Mouse (Mus musculus) intestine, embryonic 15.5 days (tissue): ENCODE results near the gene Cfap221. TPM values are rescaled to one million over a fixed set of nuclear protein-coding genes. Genes with fewer than 3 reads are reported as not detected.

Experiments
- ATAC-seq: fragments of 200-750 bp; cut with Nextera tagmentation; 2 replicates; pipeline ENCODE4 v1.8.0; 2017; ENCODE audit warnings: moderate TSS enrichment, moderate library complexity
- H3K27ac ChIP-seq: fragments of 300-500 bp; sonication (generic); 2 replicates; pipeline ENCODE4 v1.5.1; 2015; ENCODE audit warnings: mild to moderate bottlenecking, inconsistent platforms
- H3K27me3 ChIP-seq: fragments of 300-500 bp; sonication (generic); replicated peaks from 2 replicates; pipeline ENCODE4 v1.6.1; 2015; ENCODE audit warnings: inconsistent platforms
- H3K36me3 ChIP-seq: fragments of 300-500 bp; sonication (generic); 2 replicates; pipeline ENCODE4 v1.6.1; 2015; ENCODE audit warnings: inconsistent platforms
- H3K4me1 ChIP-seq: fragments of 300-500 bp; sonication (generic); replicated peaks from 2 replicates; pipeline ENCODE4 v1.6.1; 2015; ENCODE audit warnings: inconsistent platforms
- H3K4me2 ChIP-seq: fragments of 300-500 bp; sonication (generic); replicated peaks from 2 replicates; pipeline ENCODE4 v1.6.1; 2015; ENCODE audit warnings: mild to moderate bottlenecking, inconsistent platforms
- H3K4me3 ChIP-seq: fragments of 300-500 bp; sonication (generic); replicated peaks from 2 replicates; pipeline ENCODE4 v1.5.1; 2015; ENCODE audit warnings: inconsistent platforms
- H3K9ac ChIP-seq: fragments of 300-500 bp; sonication (generic); 2 replicates; pipeline ENCODE4 v1.6.1; 2015; ENCODE audit warnings: inconsistent platforms
- H3K9me3 ChIP-seq: fragments of 300-500 bp; sonication (generic); 2 replicates; pipeline ENCODE4 v1.6.1; 2016; ENCODE audit warnings: inconsistent platforms
- WGBS: fragments of 180-500 bp; shearing (Covaris S2); methylation state at CpG from one replicate; pipeline ENCODE4 v1.1.7; 2015; 5-methylcytosine and 5-hydroxymethylcytosine counted together
- polyA plus RNA-seq: library from polyadenylated mRNA; unstranded; fragments of >200 nt; fragmentation: Nextera tagmentation; extraction: Ambion mirVana; gene quantifications from 2 replicates; pipeline ENCODE4 v1.2.1, GENCODE M21; 2015

The Cfap221 gene
- polyA plus RNA-seq, 1 experiment from 2014 or later: not detected

DNA sequence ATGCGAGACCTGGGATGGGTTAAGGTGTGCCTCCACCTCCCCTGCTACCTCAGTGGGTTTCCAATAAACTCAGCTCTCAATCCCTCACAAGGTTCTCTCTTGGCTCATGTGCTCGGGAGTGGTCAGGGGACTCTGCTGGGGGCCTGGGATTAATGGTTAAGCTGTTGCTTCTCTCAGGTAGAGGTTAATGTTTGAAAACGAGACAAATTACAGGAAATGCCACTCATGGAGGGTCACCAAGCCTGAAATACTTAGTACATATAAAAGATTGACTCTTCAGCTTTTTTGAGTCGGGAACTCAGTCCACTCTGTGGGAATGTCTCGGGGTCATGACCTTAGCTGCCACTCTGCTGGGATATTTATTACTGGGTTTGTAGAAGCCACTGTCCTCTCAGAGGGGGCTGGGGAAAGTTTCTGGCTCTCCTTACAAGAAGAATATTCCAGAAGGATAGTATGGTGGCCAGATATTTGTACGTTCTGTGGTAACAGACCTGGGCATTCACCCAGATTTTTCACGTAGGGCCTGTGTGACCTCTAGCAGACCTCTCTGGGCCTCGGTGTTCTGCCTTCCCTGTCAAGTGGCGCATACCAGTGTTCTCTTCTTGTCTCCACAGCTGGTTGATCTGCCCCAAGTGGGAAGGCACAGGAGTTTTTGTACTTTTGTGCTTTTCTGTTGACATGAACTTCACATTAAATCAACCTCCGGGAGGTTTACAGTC, 27.5 kb upstream of the Cfap221 start:
- peak; percentile 60 for ATAC-seq
- 36% methylated on average over 10 of the region's 10 CpGs for WGBS

DNA sequence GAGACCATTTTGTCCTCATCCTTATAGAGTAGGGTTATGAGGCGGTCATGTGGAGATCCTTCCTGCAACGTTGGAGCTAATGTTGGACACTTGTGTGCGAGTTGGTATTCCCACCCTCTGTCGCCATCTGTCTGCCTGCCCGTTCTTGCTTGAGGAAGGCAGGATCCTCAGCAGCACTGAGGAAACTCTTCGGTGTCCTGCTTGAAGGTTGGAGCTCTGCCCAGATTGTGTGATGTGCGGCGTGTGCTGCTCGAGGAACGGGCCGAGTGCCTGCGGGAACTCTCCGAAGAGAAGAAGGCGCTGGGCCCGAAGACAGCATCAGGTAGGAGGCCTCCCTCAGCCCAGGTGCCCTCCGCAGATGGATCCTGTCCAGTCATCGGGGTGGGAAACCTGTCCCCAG, 24.9 kb upstream of the Cfap221 start:
- WGBS: 83% methylated on average over 17 of the region's 17 CpGs
- ATAC-seq: no peak
- Histone ChIP-seq H3K27me3 (no peaks in the 10 kb centered on the region), H3K9ac (no peak overlapping the region), H3K27ac (no peak overlapping the region), H3K9me3 (no peaks in the 10 kb centered on the region), H3K4me2 (no peak overlapping the region), H3K36me3 (no peaks in the 10 kb centered on the region), H3K4me1 (peaks cover 8% of the 10 kb centered on the region), H3K4me3 (no peak overlapping the region)

More for the DNA sequence above, 27.5 kb upstream of the Cfap221 start:
- no peaks in the 10 kb centered on the region for H3K9me3 ChIP-seq
- H3K36me3 ChIP-seq: no peaks in the 10 kb centered on the region
- no peaks in the 10 kb centered on the region for H3K27me3 ChIP-seq
- no peak overlapping the region for H3K4me3 ChIP-seq
- H3K27ac ChIP-seq: no peak overlapping the region
- H3K4me1 ChIP-seq: peaks cover 8% of the 10 kb centered on the region
- no peak overlapping the region for H3K9ac ChIP-seq
- no peak overlapping the region for H3K4me2 ChIP-seq

DNA sequence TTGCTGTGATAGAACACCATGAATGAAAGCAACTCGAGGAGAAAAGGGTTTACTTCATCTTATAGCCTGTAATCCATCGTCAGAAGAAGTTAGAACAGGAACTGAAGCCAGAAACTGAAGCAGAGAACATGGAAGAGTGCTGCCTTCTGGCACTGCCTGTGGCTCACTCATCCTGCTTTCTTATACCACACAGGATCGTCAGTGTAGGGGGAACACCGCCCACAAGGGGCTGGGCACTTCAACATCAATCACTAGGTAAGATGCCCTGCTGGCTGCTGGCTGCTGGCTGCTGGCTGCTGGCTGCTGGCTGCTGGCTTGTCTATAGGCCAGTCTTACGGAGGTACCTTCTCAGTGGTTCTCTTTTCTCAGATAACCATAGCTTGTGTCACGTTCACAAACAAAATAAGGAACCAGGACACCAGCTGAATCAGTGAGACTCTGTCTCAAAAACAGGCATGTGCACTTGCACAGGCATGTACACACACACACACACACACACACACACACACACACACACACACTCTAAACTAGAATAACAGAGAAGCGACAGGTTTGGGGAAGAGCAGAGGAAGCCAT, 23.4 kb upstream of the Cfap221 start:
- Histone ChIP-seq H3K9ac (no peak overlapping the region), H3K4me3 (no peak overlapping the region), H3K36me3 (no peaks in the 10 kb centered on the region), H3K4me1 (peaks cover 8% of the 10 kb centered on the region), H3K4me2 (no peak overlapping the region), H3K27ac (no peak overlapping the region), H3K9me3 (no peaks in the 10 kb centered on the region), H3K27me3 (no peaks in the 10 kb centered on the region)
- no peak for ATAC-seq
- WGBS: 63% methylated on average over 7 of the region's 7 CpGs

DNA sequence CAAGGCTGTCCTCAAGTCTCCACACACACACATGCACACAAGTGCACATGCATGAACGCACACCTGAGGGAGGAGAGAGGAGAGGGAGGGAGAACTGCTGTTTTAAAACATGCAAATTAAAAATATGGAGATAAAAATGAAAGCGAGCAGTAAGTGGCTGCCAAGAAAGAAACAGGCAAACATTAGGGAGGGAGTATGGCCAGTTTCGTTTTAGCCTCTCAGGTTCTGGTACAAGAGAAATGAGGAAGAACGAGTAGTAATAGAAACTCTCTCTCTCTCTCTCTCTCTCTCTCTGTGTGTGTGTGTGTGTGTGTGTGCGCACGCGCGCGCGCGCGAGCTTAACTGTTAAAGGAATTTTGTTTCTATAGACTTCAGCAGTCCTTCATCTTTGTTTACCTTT, 22.4 kb upstream of the Cfap221 start:
- 88% methylated on average over 12 of the region's 12 CpGs for WGBS
- peaks cover 2% of the 10 kb centered on the region for H3K4me1 ChIP-seq
- ATAC-seq: no peak
- H3K27ac ChIP-seq: no peak overlapping the region
- H3K36me3 ChIP-seq: no peaks in the 10 kb centered on the region
- H3K4me3 ChIP-seq: no peak overlapping the region
- H3K4me2 ChIP-seq: no peak overlapping the region
- no peaks in the 10 kb centered on the region for H3K9me3 ChIP-seq
- H3K9ac ChIP-seq: no peak overlapping the region
- no peaks in the 10 kb centered on the region for H3K27me3 ChIP-seq

DNA sequence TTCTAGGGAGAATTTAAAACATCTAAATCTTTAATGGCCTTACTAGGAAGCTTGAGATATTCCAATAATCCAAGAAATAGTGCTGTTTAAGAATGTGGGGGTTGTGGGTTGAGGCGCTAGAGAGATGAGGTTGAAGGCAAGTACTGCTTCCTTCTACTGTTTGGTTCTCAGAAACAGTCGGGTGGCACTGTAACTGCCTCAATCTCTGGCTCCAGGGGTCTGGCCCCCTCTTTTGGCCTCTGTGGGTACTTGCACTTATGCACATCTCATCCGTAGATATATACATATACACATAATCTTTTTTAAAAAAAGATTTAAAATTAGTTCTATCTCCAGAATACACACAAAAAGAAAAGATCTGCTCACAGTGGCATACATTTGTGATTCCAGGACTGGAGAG, 21.9 kb upstream of the Cfap221 start:
- Histone ChIP-seq H3K4me1 (no peaks in the 10 kb centered on the region), H3K27ac (no peak overlapping the region), H3K4me2 (no peak overlapping the region), H3K4me3 (no peak overlapping the region), H3K36me3 (no peaks in the 10 kb centered on the region), H3K27me3 (no peaks in the 10 kb centered on the region), H3K9ac (no peak overlapping the region), H3K9me3 (no peaks in the 10 kb centered on the region)
- no peak for ATAC-seq
- WGBS: 72% methylated on average over 3 of the region's 3 CpGs

DNA sequence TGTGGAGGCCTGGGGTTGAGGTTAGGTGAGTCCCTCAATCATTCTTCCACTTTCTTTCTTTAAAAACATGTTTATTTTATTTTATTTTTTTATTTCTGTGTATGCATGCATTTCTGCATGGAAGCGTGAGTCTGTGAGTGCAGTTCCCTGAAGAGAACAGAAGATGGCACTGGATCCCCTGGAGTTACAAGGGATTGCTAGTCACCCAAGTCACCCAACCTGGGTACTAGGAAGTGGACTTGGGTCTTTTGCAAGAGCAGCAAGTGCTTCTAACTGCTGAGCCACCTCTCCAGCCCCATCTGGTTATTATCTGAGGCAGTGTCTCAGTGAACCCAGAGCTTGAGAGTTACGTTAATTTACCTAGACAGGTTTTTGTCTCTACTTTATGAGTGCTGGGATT, 19.2 kb upstream of the Cfap221 start:
- ATAC-seq: peak; percentile 64
- Histone ChIP-seq H3K4me2 (no peak overlapping the region), H3K27me3 (no peaks in the 10 kb centered on the region), H3K27ac (no peak overlapping the region), H3K9ac (no peak overlapping the region), H3K9me3 (no peaks in the 10 kb centered on the region), H3K4me1 (no peaks in the 10 kb centered on the region), H3K4me3 (no peak overlapping the region), H3K36me3 (no peaks in the 10 kb centered on the region)
- WGBS: 89% methylated on average over 2 of the region's 2 CpGs

DNA sequence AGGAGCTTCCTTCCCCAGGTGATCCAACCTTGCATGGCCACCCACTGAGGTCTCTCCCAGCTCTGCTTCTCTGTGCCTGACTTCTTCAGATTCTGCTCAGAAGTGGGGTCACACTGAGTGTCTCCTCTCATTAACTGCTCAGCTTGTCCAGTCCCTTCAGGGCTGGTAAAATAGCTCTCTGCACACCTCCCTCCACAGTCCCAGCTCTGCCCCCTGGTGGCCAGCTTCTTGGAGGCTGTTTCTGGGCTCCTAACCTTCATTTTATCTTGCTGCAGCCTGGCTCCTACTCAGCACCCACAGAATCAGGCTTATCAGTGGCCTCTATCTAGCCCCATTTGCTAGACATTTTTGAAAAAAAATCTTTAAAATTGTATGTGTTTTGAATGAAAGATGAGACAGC, 16.1 kb upstream of the Cfap221 start:
- no peak overlapping the region for H3K27ac ChIP-seq
- no peak overlapping the region for H3K9ac ChIP-seq
- ATAC-seq: 0 out of 2 replicates have a peak, but pooled peaks have one; percentile 30

DNA sequence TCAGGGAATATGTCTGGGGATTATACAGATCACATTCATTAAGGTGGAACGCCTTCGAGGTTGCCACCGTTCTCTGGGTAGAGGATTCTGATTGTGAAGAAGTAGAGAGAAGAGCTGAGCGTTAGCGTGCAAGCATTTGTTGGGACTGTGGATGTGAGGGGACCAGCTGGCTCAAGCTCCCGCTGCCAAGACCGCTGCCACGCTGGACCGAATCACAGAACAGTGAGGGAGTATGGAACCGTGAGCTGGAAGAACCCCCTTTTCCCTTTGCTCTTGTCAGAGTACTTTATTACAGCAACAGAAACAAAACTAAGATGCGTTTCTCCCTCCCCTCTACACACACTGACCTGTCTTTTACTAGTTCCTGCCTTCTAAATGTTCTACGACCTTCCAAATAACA, 15.6 kb upstream of the Cfap221 start:
- Histone ChIP-seq H3K4me2 (no peak overlapping the region), H3K9ac (no peak overlapping the region), H3K4me3 (no peak overlapping the region), H3K27ac (no peak overlapping the region), H3K36me3 (no peaks in the 10 kb centered on the region), H3K9me3 (no peaks in the 10 kb centered on the region), H3K27me3 (0 out of 2 replicates have a peak, but pooled peaks cover 5% of the 10 kb centered on the region), H3K4me1 (0 out of 2 replicates have a peak, but pooled peaks cover 2% of the 10 kb centered on the region)
- WGBS: 83% methylated on average over 12 of the region's 12 CpGs
- no peak for ATAC-seq

More for the DNA sequence above, 16.1 kb upstream of the Cfap221 start:
- no peak overlapping the region for H3K4me2 ChIP-seq
- H3K27me3 ChIP-seq: 0 out of 2 replicates have a peak, but pooled peaks cover 5% of the 10 kb centered on the region
- H3K4me3 ChIP-seq: no peak overlapping the region
- H3K9me3 ChIP-seq: no peaks in the 10 kb centered on the region
- H3K4me1 ChIP-seq: no peaks in the 10 kb centered on the region
- no peaks in the 10 kb centered on the region for H3K36me3 ChIP-seq

DNA sequence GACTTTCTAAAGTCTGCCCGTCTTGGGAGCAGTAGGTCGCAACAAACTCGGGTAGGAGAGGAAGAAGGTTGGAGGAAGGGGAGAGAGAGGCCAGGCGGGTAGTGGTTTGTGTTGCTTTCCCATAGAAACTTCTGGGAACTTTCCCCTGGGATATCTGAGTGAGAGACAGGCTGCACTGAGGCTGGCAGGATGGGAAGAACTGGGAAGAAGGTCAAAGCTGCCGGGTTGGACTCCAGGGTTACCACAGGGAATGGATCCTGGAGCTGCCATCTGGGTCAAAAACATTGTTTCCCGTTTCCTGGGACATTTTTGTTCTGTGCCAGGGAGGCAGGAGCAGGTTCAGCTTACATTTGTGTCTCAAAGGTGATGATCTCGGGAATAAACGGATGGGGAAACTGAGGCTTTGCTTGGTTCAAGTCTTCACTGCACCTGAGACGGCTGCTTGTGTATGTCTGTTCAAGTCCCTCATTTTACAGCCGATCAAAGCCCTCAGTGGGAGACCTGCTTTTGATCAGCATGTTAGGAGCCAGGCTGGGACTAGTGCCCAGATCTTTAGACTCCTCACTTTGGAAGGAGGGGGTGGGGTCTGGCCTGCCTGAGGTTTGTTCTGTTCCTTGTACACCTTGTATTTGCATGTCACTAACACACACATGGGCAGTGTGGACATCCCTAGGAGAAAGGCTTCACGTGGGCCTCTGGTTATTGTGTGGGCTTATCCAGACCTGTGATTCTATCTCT, 11.0 kb upstream of the Cfap221 start:
- no peaks in the 10 kb centered on the region for H3K9me3 ChIP-seq
- WGBS: 41% methylated on average over 11 of the region's 11 CpGs
- H3K4me2 ChIP-seq: peak overlapping the region; percentile 83
- H3K9ac ChIP-seq: no peak overlapping the region
- peaks cover 5% of the 10 kb centered on the region; the same call in 1 of the 2 replicates for H3K27me3 ChIP-seq
- H3K36me3 ChIP-seq: no peaks in the 10 kb centered on the region
- H3K4me3 ChIP-seq: peak overlapping the region; percentile 36
- peaks cover 11% of the 10 kb centered on the region; the same call in 1 of the 2 replicates for H3K4me1 ChIP-seq
- no peak for ATAC-seq
- no peak overlapping the region for H3K27ac ChIP-seq

DNA sequence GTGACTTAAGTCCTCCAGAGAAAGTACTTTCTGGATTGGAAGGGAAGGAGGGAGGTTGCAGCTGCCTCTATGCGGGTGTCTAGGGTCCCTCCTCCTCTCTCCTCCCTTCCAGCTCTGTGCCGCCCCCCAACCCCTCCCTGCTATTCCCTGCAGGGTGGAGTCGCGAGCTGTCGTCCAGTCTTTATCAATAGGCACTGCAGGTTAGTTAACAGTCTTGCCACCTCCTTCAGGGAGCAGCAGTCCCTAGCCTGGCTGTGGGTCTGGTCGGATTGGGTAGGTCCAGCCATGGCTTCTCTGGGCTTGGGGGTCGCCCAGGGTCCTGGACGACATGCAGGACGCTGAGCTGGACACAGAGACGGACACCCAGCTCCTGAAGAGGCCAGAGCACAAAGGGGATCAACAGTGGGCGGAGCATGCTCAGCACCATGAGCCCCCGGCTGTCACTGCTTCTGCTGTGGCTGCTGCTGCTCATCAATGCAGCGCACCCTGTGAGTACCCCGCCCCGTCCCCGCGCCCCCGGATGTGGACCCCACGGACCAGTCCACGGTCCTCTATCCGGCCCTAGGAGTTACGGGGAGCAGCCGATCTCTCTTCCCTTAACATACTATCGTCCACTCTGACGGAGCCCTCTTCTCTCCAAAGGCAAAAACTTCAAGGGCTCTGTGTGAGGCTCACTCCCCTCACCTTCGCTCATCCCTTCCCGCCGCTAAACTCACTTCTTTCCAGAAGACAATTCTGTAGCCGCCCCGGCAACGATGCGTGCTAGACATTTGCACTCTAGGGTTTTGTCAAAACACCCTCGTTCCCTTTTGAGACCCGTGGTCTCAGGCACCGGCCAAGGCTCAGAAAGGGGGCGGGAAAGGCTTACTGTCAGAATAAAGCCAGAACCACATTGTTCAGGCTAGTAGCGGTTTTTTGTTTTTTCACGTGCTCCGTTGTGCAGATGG, 10.1 kb upstream of the Cfap221 start, which contains the start of gene Sctr:
Sctr (plus strand) TSS at position 51 of the 947 bp plus-strand sequence.
- Histone ChIP-seq H3K9ac (peak within 1 kb of the TSS; percentile 30), H3K27ac (no peak within 1 kb of the TSS), H3K27me3 (peaks cover 5% of the 10 kb centered on the region; the same call in 1 of the 2 replicates), H3K4me2 (peak within 1 kb of the TSS; percentile 83), H3K36me3 (no peaks in the 10 kb centered on the region), H3K4me1 (peaks cover 11% of the 10 kb centered on the region; the same call in 1 of the 2 replicates), H3K9me3 (no peaks in the 10 kb centered on the region), H3K4me3 (peak within 1 kb of the TSS; percentile 36)
- 2% methylated on average over 39 of the region's 39 CpGs for WGBS
- peak; percentile 67 for ATAC-seq

DNA sequence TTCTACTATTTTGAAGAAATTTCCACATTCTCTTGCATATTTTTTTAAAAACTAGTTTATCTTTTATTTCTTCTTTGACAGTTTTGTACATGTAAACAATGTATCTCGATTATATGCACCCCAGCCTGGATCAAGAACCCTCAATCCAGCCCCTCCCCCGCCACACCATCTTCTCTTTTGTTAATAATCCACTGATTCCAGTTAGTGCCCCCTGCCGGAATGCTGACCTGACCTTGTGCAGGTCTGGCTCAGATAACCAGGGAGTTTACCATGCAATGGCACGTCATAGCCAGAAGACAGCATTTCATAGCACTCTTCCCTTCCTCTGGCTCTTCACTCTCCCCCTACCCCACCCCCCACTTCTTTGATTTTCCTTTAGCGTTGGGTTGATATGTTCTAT, 610 bp upstream of the Cfap221 start:
- peak; percentile 66 for ATAC-seq
- 20% methylated on average over 5 of the region's 5 CpGs for WGBS
- peak overlapping the region; percentile 47 for H3K4me3 ChIP-seq

More for the DNA sequence above, 610 bp upstream of the Cfap221 start:
- Histone ChIP-seq H3K27ac (no peak overlapping the region), H3K36me3 (no peaks in the 10 kb centered on the region), H3K9me3 (no peaks in the 10 kb centered on the region), H3K9ac (no peak overlapping the region), H3K4me1 (no peaks in the 10 kb centered on the region), H3K4me2 (peak overlapping the region; percentile 80), H3K27me3 (no peaks in the 10 kb centered on the region)
